Mouse (Mus musculus): ENCODE measurements around the gene Zfp54.
"Not testable (repeated sequence)": the region's sequence is repeated elsewhere in the genome, so short reads cannot be mapped to it uniquely, and the experiment has no call there.

Zfp54 gene

GRCm38 (mm10) chr17:21422664-21423599 is at the start of gene Zfp54:
Gene Zfp54, plus strand, starts transcription at chr17:21423227.
- CTCF ChIA-PET = interaction anchor here (0.6 to 1.3 kb wide), 2 partner anchors 39 to 155 kb away, joined by 3 read pairs; partner anchors contain the start of gene Zfp677

GRCm38 (mm10) chr17:21375311-21375710 is 47.7 kb upstream of the Zfp54 start:
- CTCF ChIA-PET = no interaction called here

GRCm38 (mm10) chr17:21383391-21384056 is 39.5 kb upstream of the Zfp54 start, which contains the start of gene Zfp677:
Gene Zfp677, plus strand, starts transcription at chr17:21383748.
- CTCF ChIA-PET = interaction anchor here (1.3 kb wide), 1 partner anchor 40 kb away, joined by 3 read pairs; no protein-coding TSS in a partner anchor

GRCm38 (mm10) chr17:21384057-21384411 is 39.0 kb upstream of the Zfp54 start:
- CTCF ChIA-PET = interaction anchor here (1.3 kb wide), 1 partner anchor 40 kb away, joined by 3 read pairs; no protein-coding TSS in a partner anchor

- CTCF ChIA-PET = interaction anchor here (0.6 kb wide), 1 partner anchor 191 kb away, joined by 8 read pairs; no protein-coding TSS in a partner anchor
Observed at GRCm38 (mm10) chr17:21438806-21439400, 15.9 kb downstream of the Zfp54 start.

- CTCF ChIA-PET = interaction anchor here (0.7 to 1.0 kb wide), 3 partner anchors 34 to 176 kb away, joined by 3 to 11 read pairs (median 7); no protein-coding TSS in a partner anchor
Observed at GRCm38 (mm10) chr17:21449669-21450068, 26.6 kb downstream of the Zfp54 start.

GRCm38 (mm10) chr17:21450138-21450704 is 27.2 kb downstream of the Zfp54 start, which contains the start of gene Zfp51:
Gene Zfp51, plus strand, starts transcription at chr17:21450374.
- CTCF ChIA-PET = interaction anchor here (1.0 kb wide), 2 partner anchors 34 to 84 kb away, joined by 3 to 11 read pairs; no protein-coding TSS in a partner anchor

GRCm38 (mm10) chr17:21463550-21463949 is 40.5 kb downstream of the Zfp54 start:
- CTCF ChIA-PET = no interaction called here

- CTCF ChIA-PET = no interaction called here
Observed at GRCm38 (mm10) chr17:21472032-21472652, 49.1 kb downstream of the Zfp54 start.

GRCm38 (mm10) chr17:21472653-21473307 is 49.8 kb downstream of the Zfp54 start:
- CTCF ChIA-PET = no interaction called here

GRCm38 (mm10) chr17:21473362-21474190 is 50.5 kb downstream of the Zfp54 start:
- CTCF ChIA-PET = no interaction called here

GRCm38 (mm10) chr17:21474729-21475128 is 51.7 kb downstream of the Zfp54 start:
- CTCF ChIA-PET = not testable (repeated sequence)

- CTCF ChIA-PET = not testable (repeated sequence)
Observed at GRCm38 (mm10) chr17:21475290-21475689, 52.3 kb downstream of the Zfp54 start.

- CTCF ChIA-PET = not testable (repeated sequence)
Observed at GRCm38 (mm10) chr17:21476351-21476750, 53.3 kb downstream of the Zfp54 start.

- CTCF ChIA-PET = interaction anchor here (1.0 kb wide), 1 partner anchor 10 kb away, joined by 3 read pairs; no protein-coding TSS in a partner anchor
Observed at GRCm38 (mm10) chr17:21478103-21478777, 55.2 kb downstream of the Zfp54 start.

All from spleen, embryonic (tissue).